ENCODE assay signal across 21 mouse cellular contexts in the genomic region with DNA sequence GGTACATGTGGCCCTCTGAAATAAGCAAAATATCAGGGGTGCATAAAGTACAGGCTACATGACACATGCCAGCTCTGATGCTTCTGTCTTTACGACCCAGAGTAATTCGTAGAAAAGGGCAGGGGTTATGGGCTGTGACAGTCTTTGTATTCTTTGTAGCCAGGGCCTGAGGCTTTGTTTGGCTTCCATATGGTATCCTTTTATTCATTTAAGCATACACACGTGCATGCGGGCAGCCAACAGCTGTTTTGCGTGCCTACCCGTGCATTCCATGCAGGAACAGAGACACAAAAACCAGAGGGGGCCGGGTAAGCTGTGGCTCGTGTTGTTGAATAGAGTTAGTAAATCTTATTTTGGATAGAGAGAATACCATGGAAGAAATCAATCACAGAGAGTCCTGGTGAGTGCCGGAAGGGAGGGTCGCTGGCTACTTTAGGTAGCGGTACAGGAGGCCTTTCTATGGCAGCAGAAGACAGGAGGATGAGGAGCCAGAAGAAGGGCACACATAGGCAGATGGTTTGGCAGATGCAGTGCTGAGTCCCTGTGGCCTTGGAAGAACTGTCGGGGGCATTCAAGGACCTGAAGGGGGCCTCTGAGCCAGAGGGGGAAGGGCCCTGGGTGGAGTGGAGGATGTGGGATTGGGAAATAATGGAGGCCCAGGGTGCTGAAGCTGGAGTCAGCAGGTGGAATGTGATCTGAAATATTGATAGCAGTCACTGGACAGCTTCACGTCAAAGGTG. TPM values are rescaled to one million over a fixed set of nuclear protein-coding genes. Genes with fewer than 3 reads are reported as not detected.
DNase-seq lines count a peak whose midpoint lies in the region; ATAC-seq lines count a peak whose summit lies in the region.
"Had no signal": no experiment of that assay in that cellular context is flagged by ENCODE, and none has a peak within 500 bp of the region (broad histone marks: within the 10 kb centered on the region; RNA-seq: fewer than 3 reads in every experiment).

No protein-coding gene starts in this region.

- H3K4me2 ChIP-seq in midbrain, embryonic 11.5 days = no peak overlapping the region
- no peak overlapping the region for H3K4me2 ChIP-seq in midbrain, embryonic 16.5 days (ENCODE audit: low read length)
- no peak overlapping the region for H3K4me2 ChIP-seq in hindbrain, embryonic 16.5 days (ENCODE audit: low read length)
- H3K4me2 ChIP-seq in neural tube, embryonic 14.5 days (ENCODE audit: low read depth, low read length) = no peak overlapping the region
- H3K4me2 ChIP-seq: embryonic facial prominence, embryonic 12.5 days; heart, embryonic 11.5 days; limb, embryonic 15.5 days had no signal

- 47% methylated on average over 13 of the region's 13 CpGs for WGBS in midbrain, embryonic 11.5 days
- 19% methylated on average over 13 of the region's 13 CpGs for WGBS in midbrain, embryonic 16.5 days
- WGBS in hindbrain, embryonic 10.5 days = 48% methylated on average over 13 of the region's 13 CpGs
- 18% methylated on average over 13 of the region's 13 CpGs for WGBS in hindbrain, embryonic 16.5 days
- 19% methylated on average over 13 of the region's 13 CpGs for WGBS in neural tube, embryonic 14.5 days

- H3K27me3 ChIP-seq in midbrain, embryonic 11.5 days (ENCODE audit: control insufficient read depth, insufficient read depth, low read length) = no peaks in the 10 kb centered on the region
- H3K27me3 ChIP-seq in midbrain, embryonic 16.5 days (ENCODE audit: control insufficient read depth, insufficient read depth, low read depth, low read length) = no peaks in the 10 kb centered on the region
- 0 out of 2 replicates have a peak, but pooled peaks cover 4% of the 10 kb centered on the region for H3K27me3 ChIP-seq in hindbrain, embryonic 10.5 days (ENCODE audit: insufficient read depth, poor library complexity, severe bottlenecking)
- H3K27me3 ChIP-seq in hindbrain, embryonic 16.5 days (replicated peaks; ENCODE audit: control insufficient read depth, insufficient read depth, low read length) = no peaks in the 10 kb centered on the region
- H3K27me3 ChIP-seq in neural tube, embryonic 14.5 days (ENCODE audit: control insufficient read depth, insufficient read depth, low read length) = no peaks in the 10 kb centered on the region
- H3K27me3 ChIP-seq: embryonic facial prominence, embryonic 12.5 days; limb, embryonic 15.5 days had no signal

- peaks cover 8% of the 10 kb centered on the region; the same call in 1 of the 2 replicates for H3K4me1 ChIP-seq in midbrain, embryonic 11.5 days (ENCODE audit: control insufficient read depth, insufficient read depth, low read length)
- peaks cover 7% of the 10 kb centered on the region; the same call in 1 of the 2 replicates for H3K4me1 ChIP-seq in midbrain, embryonic 16.5 days (ENCODE audit: control insufficient read depth, insufficient read depth, low read length)
- H3K4me1 ChIP-seq in hindbrain, embryonic 10.5 days (replicated peaks) = peaks cover 66% of the 10 kb centered on the region
- H3K4me1 ChIP-seq in hindbrain, embryonic 16.5 days (ENCODE audit: control insufficient read depth, insufficient read depth, low read depth, low read length) = peaks cover 8% of the 10 kb centered on the region
- no peaks in the 10 kb centered on the region; the same call in 1 of the 2 replicates for H3K4me1 ChIP-seq in neural tube, embryonic 14.5 days (ENCODE audit: control insufficient read depth, insufficient read depth, low read length)
- H3K4me1 ChIP-seq: limb, embryonic 15.5 days had no signal

- no peak overlapping the region for H3K4me3 ChIP-seq in midbrain, embryonic 11.5 days (ENCODE audit: low read depth, low read length)
- H3K4me3 ChIP-seq in midbrain, embryonic 16.5 days (ENCODE audit: low read depth, low read length) = no peak overlapping the region
- 0 out of 2 replicates have a peak overlapping the region, but pooled peaks have one; percentile 5 for H3K4me3 ChIP-seq in hindbrain, embryonic 10.5 days
- H3K4me3 ChIP-seq in hindbrain, embryonic 16.5 days (ENCODE audit: low read length) = no peak overlapping the region
- no peak overlapping the region for H3K4me3 ChIP-seq in neural tube, embryonic 14.5 days (ENCODE audit: low read depth, low read length)
- H3K4me3 ChIP-seq: embryonic facial prominence, embryonic 12.5 days; limb, embryonic 15.5 days had no signal

- ATAC-seq in midbrain, embryonic 11.5 days (ENCODE audit: low FRiP score) = peak; percentile 65; the same call in 1 of the 2 replicates
- ATAC-seq in midbrain, embryonic 16.5 days = no peak
- no peak for ATAC-seq in hindbrain, embryonic 16.5 days
- ATAC-seq in neural tube, embryonic 14.5 days (ENCODE audit: low read depth) = peak; percentile 26; the same call in 1 of the 2 replicates
- no peak for ATAC-seq in megakaryocyte-erythroid progenitor cell, adult 5-6 weeks (replicated peaks; ENCODE audit: low FRiP score, low TSS enrichment, poor library complexity, severe bottlenecking)
- ATAC-seq in monocyte, adult 5-6 weeks (replicated peaks; ENCODE audit: insufficient number of reproducible peaks, low FRiP score, low TSS enrichment, poor library complexity, severe bottlenecking) = no peak
- ATAC-seq: liver, postnatal 0 days had no signal

- H3K27ac ChIP-seq in midbrain, embryonic 11.5 days (ENCODE audit: low read depth, low read length) = peak overlapping the region; percentile 49
- no peak overlapping the region for H3K27ac ChIP-seq in midbrain, embryonic 16.5 days (ENCODE audit: low read length)
- peak overlapping the region; percentile 77 for H3K27ac ChIP-seq in hindbrain, embryonic 10.5 days
- H3K27ac ChIP-seq in hindbrain, embryonic 16.5 days (ENCODE audit: low read depth, low read length) = 0 out of 2 replicates have a peak overlapping the region, but pooled peaks have one; percentile 14
- H3K27ac ChIP-seq in neural tube, embryonic 14.5 days (ENCODE audit: low read depth, low read length) = no peak overlapping the region
- H3K27ac ChIP-seq: embryonic facial prominence, embryonic 12.5 days; limb, embryonic 15.5 days had no signal

- no peak overlapping the region for H3K9ac ChIP-seq in midbrain, embryonic 11.5 days (ENCODE audit: low read length)
- H3K9ac ChIP-seq in midbrain, embryonic 16.5 days (ENCODE audit: low read depth, low read length) = no peak overlapping the region
- no peak overlapping the region for H3K9ac ChIP-seq in hindbrain, embryonic 16.5 days (ENCODE audit: low read depth, low read length)
- H3K9ac ChIP-seq in neural tube, embryonic 14.5 days (replicated peaks; ENCODE audit: low read depth, low read length) = no peak overlapping the region
- H3K9ac ChIP-seq: embryonic facial prominence, embryonic 12.5 days; limb, embryonic 15.5 days; liver, postnatal 0 days had no signal

- no peak for DNase-seq in midbrain, embryonic 11.5 days (ENCODE audit: low spot score, missing footprints)
- peak; percentile 44 for DNase-seq in hindbrain, embryonic 10.5 days (ENCODE audit: low spot score)
- DNase-seq in urinary bladder, postnatal 25 days (ENCODE audit: low spot score) = no peak
- DNase-seq: cerebellum, adult 9-11 months; heart, postnatal 14 days; kidney, adult 9 months; kidney, postnatal 36 days; layer of hippocampus, adult 9-11 months; liver, postnatal 0 days; lung, postnatal 4 days; right cerebral cortex, postnatal 4 days; thymus, postnatal 36 days had no signal

- no peaks in the 10 kb centered on the region for H3K9me3 ChIP-seq in midbrain, embryonic 11.5 days (ENCODE audit: control insufficient read depth, low read length)
- no peaks in the 10 kb centered on the region for H3K9me3 ChIP-seq in midbrain, embryonic 16.5 days (replicated peaks; ENCODE audit: control insufficient read depth, low read length, poor library complexity, severe bottlenecking)
- H3K9me3 ChIP-seq in hindbrain, embryonic 10.5 days = no peaks in the 10 kb centered on the region
- no peaks in the 10 kb centered on the region for H3K9me3 ChIP-seq in hindbrain, embryonic 16.5 days (ENCODE audit: control insufficient read depth, low read length)
- no peaks in the 10 kb centered on the region for H3K9me3 ChIP-seq in neural tube, embryonic 14.5 days (ENCODE audit: control insufficient read depth, low read length)
- H3K9me3 ChIP-seq: embryonic facial prominence, embryonic 12.5 days; G1E; limb, embryonic 15.5 days had no signal

- no peaks in the 10 kb centered on the region for H3K36me3 ChIP-seq in midbrain, embryonic 11.5 days (ENCODE audit: control insufficient read depth, insufficient read depth, low read length)
- H3K36me3 ChIP-seq in midbrain, embryonic 16.5 days (ENCODE audit: control insufficient read depth, insufficient read depth, low read length) = 0 out of 2 replicates have a peak, but pooled peaks cover 3% of the 10 kb centered on the region
- no peaks in the 10 kb centered on the region for H3K36me3 ChIP-seq in hindbrain, embryonic 10.5 days
- no peaks in the 10 kb centered on the region for H3K36me3 ChIP-seq in hindbrain, embryonic 16.5 days (ENCODE audit: control insufficient read depth, insufficient read depth, low read length)
- 0 out of 2 replicates have a peak, but pooled peaks cover 3% of the 10 kb centered on the region for H3K36me3 ChIP-seq in neural tube, embryonic 14.5 days (ENCODE audit: control insufficient read depth, insufficient read depth, low read length)
- H3K36me3 ChIP-seq: embryonic facial prominence, embryonic 12.5 days; G1E; limb, embryonic 15.5 days had no signal

RNA-seq across cellular contexts. Expression of a gene that starts 26.5 kb away (rescaled TPM):
- polyA plus RNA-seq in midbrain, embryonic 11.5 days (2014; fragmentation: Nextera tagmentation; extraction: Ambion mirVana) = 1.3 and 1.5 TPM in 2 replicates
- 3.0 and 3.5 TPM in 2 replicates for polyA plus RNA-seq in midbrain, embryonic 16.5 days (2015; fragmentation: Nextera tagmentation; extraction: Ambion mirVana)
- polyA plus RNA-seq in hindbrain, embryonic 10.5 days (2016; fragmentation: Nextera tagmentation; extraction: Ambion mirVana) = 0.70 and 1.1 TPM in 2 replicates
- 2.8 and 3.5 TPM in 2 replicates for polyA plus RNA-seq in hindbrain, embryonic 16.5 days (2015; fragmentation: Nextera tagmentation; extraction: Ambion mirVana)
- polyA plus RNA-seq in neural tube, embryonic 14.5 days (2014; fragmentation: Nextera tagmentation; extraction: Ambion mirVana) = 4.1 and 4.9 TPM in 2 replicates
- total RNA-seq in megakaryocyte-erythroid progenitor cell, adult 5-6 weeks (2014; fragmentation: Nextera tagmentation) = not detected in 2 replicates
- not detected in 2 replicates for total RNA-seq in megakaryocyte-erythroid progenitor cell, adult 5-6 weeks (2017)
- total RNA-seq in monocyte, adult 5-6 weeks (2017) = not detected in 3 replicates
- polyA plus RNA-seq: G1E; liver, postnatal 0 days had no signal

Comparison
In these comparisons a context has a peak if more than half of its experiments do, and no peak if none do; other contexts are left out.
1. ATAC-seq: peak in midbrain, embryonic 11.5 days (single experiment) and neural tube, embryonic 14.5 days (single experiment); none in midbrain, embryonic 16.5 days (single experiment), hindbrain, embryonic 16.5 days (single experiment), megakaryocyte-erythroid progenitor cell, adult 5-6 weeks (single experiment) and monocyte, adult 5-6 weeks (single experiment).
2. H3K27ac ChIP-seq: peak in midbrain, embryonic 11.5 days (single experiment), hindbrain, embryonic 10.5 days (single experiment) and hindbrain, embryonic 16.5 days (single experiment); none in midbrain, embryonic 16.5 days (single experiment) and neural tube, embryonic 14.5 days (single experiment).